Mouse (Mus musculus) spleen, adult 2 months (tissue): ENCODE measurements around the gene Chchd4.

Experiments
- CTCF ChIP-seq: fragments of 200-500 bp; IDR thresholded peaks from 2 replicates; pipeline ENCODE4 v1.5.1; 2011; ENCODE audit warnings: mild to moderate bottlenecking, inconsistent platforms; ENCODE audit not compliant: insufficient read depth, insufficient read length, insufficient replicate concordance; ENCODE audit errors: extremely low read depth
- POLR2A ChIP-seq: fragments of 200-500 bp; IDR thresholded peaks from 2 replicates; pipeline ENCODE4 v1.6.1; 2011; ENCODE audit warnings: low read depth, low read length, inconsistent platforms

- TF ChIP-seq CTCF (no peak), POLR2A (no peak)
These were observed 32.1 kb downstream of the Chchd4 start for GRCm38 (mm10) chr6:91441145-91441662.
